Mouse (Mus musculus) frontal cortex, postnatal 25 days (tissue): ENCODE data around the gene Fbl.
"Not testable (repeated sequence)": the region's sequence is repeated elsewhere in the genome, so short reads cannot be mapped to it uniquely, and the experiment has no call there.

Experiments
- DNase-seq, 2 experiments: peaks; one replicate each; pipeline ENCODE4 v3.0.0; 2022; ENCODE audit warnings: low spot score in 2 of 2

The Fbl gene

GRCm38 (mm10) chr7:28191903-28192302 lies 22.4 kb downstream of the Fbl start:
- no peak for DNase-seq

GRCm38 (mm10) chr7:28195414-28196098 lies 26.0 kb downstream of the Fbl start:
- DNase-seq = no peak

- DNase-seq = no peak
Measured at GRCm38 (mm10) chr7:28196528-28196927, 27.0 kb downstream of the Fbl start.

GRCm38 (mm10) chr7:28199054-28199453 lies 29.5 kb downstream of the Fbl start:
- DNase-seq = no peak

GRCm38 (mm10) chr7:28203207-28204108 lies 33.9 kb downstream of the Fbl start:
- no peak for DNase-seq

GRCm38 (mm10) chr7:28206044-28206600 lies 36.6 kb downstream of the Fbl start:
- DNase-seq = no peak

GRCm38 (mm10) chr7:28208396-28208987 lies 39.0 kb downstream of the Fbl start:
- DNase-seq = no peak

GRCm38 (mm10) chr7:28208988-28209508 lies 39.5 kb downstream of the Fbl start:
- DNase-seq = peak; percentile 38 to 53

GRCm38 (mm10) chr7:28210731-28211130 lies 41.2 kb downstream of the Fbl start:
- DNase-seq = no peak

GRCm38 (mm10) chr7:28214142-28214541 lies 44.6 kb downstream of the Fbl start:
- DNase-seq = peak in 1 of 2 experiments; percentile 35

- not testable (repeated sequence) for DNase-seq
Measured at GRCm38 (mm10) chr7:28215950-28216349, 46.4 kb downstream of the Fbl start.

GRCm38 (mm10) chr7:28217811-28218210 lies 48.3 kb downstream of the Fbl start:
- not testable (repeated sequence) for DNase-seq

- peak; percentile 47 to 49 for DNase-seq
Measured at GRCm38 (mm10) chr7:28218951-28219740, 49.6 kb downstream of the Fbl start.

GRCm38 (mm10) chr7:28226836-28227235 lies 57.3 kb downstream of the Fbl start:
- not testable (repeated sequence) for DNase-seq

GRCm38 (mm10) chr7:28227421-28227820 lies 57.9 kb downstream of the Fbl start:
- DNase-seq = not testable (repeated sequence)
